Mouse (Mus musculus) kidney, postnatal 0 days (tissue): ENCODE results near the gene Stum. TPM values are rescaled to one million over a fixed set of nuclear protein-coding genes. Genes with fewer than 3 reads are reported as not detected.

ENCODE experiments used
- ATAC-seq: fragments of 200-750 bp; cut with Nextera tagmentation; replicated peaks from 2 replicates; pipeline ENCODE4 v1.8.0; 2017; ENCODE audit warnings: low read depth, moderate number of reproducible peaks, moderate TSS enrichment, moderate library complexity; ENCODE audit not compliant: low FRiP score
- DNase-seq: peaks from one replicate; pipeline ENCODE4 v3.0.0-alpha.2; 2016; ENCODE audit warnings: low spot score
- H3K27ac ChIP-seq: fragments of 300-500 bp; sonication (generic); 2 replicates; pipeline ENCODE4 v1.5.1; 2014; ENCODE audit warnings: mild to moderate bottlenecking
- H3K27me3 ChIP-seq: fragments of 300-500 bp; sonication (generic); 2 replicates; pipeline ENCODE4 v1.6.1; 2014; ENCODE audit warnings: low read length, mixed read lengths; ENCODE audit not compliant: insufficient read depth
- H3K36me3 ChIP-seq: fragments of 300-500 bp; sonication (generic); 2 replicates; pipeline ENCODE4 v1.6.1; 2014; ENCODE audit warnings: low read length, mixed read lengths; ENCODE audit not compliant: insufficient read depth
- H3K4me1 ChIP-seq: fragments of 300-500 bp; sonication (generic); replicated peaks from 2 replicates; pipeline ENCODE4 v1.6.1; 2014; ENCODE audit warnings: antibody characterized with exemption, low read length, mixed read lengths; ENCODE audit not compliant: insufficient read depth
- H3K4me2 ChIP-seq: fragments of 300-500 bp; sonication (generic); 2 replicates; pipeline ENCODE4 v1.6.1; 2014; ENCODE audit warnings: mild to moderate bottlenecking, low read length, moderate library complexity, mixed read lengths
- H3K4me3 ChIP-seq: fragments of 300-500 bp; sonication (generic); replicated peaks from 2 replicates; pipeline ENCODE4 v1.5.1; 2014; ENCODE audit warnings: low read depth, low read length
- H3K9ac ChIP-seq: fragments of 300-500 bp; sonication (generic); 2 replicates; pipeline ENCODE4 v1.6.1; 2014; ENCODE audit warnings: low read depth, low read length
- H3K9me3 ChIP-seq: fragments of 300-500 bp; sonication (generic); replicated peaks from 2 replicates; pipeline ENCODE4 v1.6.1; 2016; ENCODE audit warnings: low read length, inconsistent platforms, mixed read lengths
- CTCF ChIP-seq: IDR thresholded peaks from 2 replicates; pipeline ENCODE4 v1.5.1; 2016; ENCODE audit warnings: antibody characterized with exemption, low read depth, mild to moderate bottlenecking, moderate library complexity
- WGBS: fragments of 180-500 bp; shearing (Covaris S2); extraction: QIAGEN DNeasy Blood & Tissue Kit; methylation state at CpG from one replicate; pipeline ENCODE4 v1.1.7; 2014; 5-methylcytosine and 5-hydroxymethylcytosine counted together
- polyA plus RNA-seq: library from polyadenylated mRNA; unstranded; fragments of >200 nt; fragmentation: Nextera tagmentation; extraction: Ambion mirVana; gene quantifications from 2 replicates; pipeline ENCODE4 v1.2.1, GENCODE M21; 2015

The Stum gene
- polyA plus RNA-seq, 1 experiment from 2014 or later = 1.0 TPM

GRCm38 (mm10) chr1:180428871-180429270 lies 54.4 kb downstream of the Stum start:
- WGBS = 71% methylated on average over 8 of the region's 8 CpGs
- ATAC-seq = no peak
- no peak overlapping the region for H3K4me2 ChIP-seq

GRCm38 (mm10) chr1:180428101-180428712 lies 55.1 kb downstream of the Stum start:
- ATAC-seq = no peak
- DNase-seq = peak; percentile 89
- Histone ChIP-seq H3K36me3 (no peaks in the 10 kb centered on the region), H3K9me3 (no peaks in the 10 kb centered on the region), H3K4me2 (no peak overlapping the region), H3K4me3 (no peak overlapping the region), H3K9ac (no peak overlapping the region), H3K27ac (no peak overlapping the region), H3K27me3 (no peaks in the 10 kb centered on the region), H3K4me1 (no peaks in the 10 kb centered on the region)
- 22% methylated on average over 9 of the region's 9 CpGs for WGBS
- peak; percentile 97 for TF ChIP-seq CTCF

More at GRCm38 (mm10) chr1:180428871-180429270, 54.4 kb downstream of the Stum start:
- Histone ChIP-seq H3K36me3 (no peaks in the 10 kb centered on the region), H3K4me3 (no peak overlapping the region), H3K27me3 (no peaks in the 10 kb centered on the region), H3K9ac (no peak overlapping the region), H3K27ac (no peak overlapping the region), H3K4me1 (no peaks in the 10 kb centered on the region), H3K9me3 (no peaks in the 10 kb centered on the region)
- TF ChIP-seq CTCF = no peak
- no peak for DNase-seq

- Histone ChIP-seq H3K36me3 (no peaks in the 10 kb centered on the region), H3K27me3 (no peaks in the 10 kb centered on the region), H3K4me1 (no peaks in the 10 kb centered on the region), H3K9me3 (no peaks in the 10 kb centered on the region), H3K4me2 (no peak overlapping the region), H3K27ac (no peak overlapping the region), H3K4me3 (no peak overlapping the region), H3K9ac (no peak overlapping the region)
- ATAC-seq (no peak), DNase-seq (no peak)
- TF ChIP-seq CTCF = no peak
- 43% methylated on average over 10 of the region's 10 CpGs for WGBS
Observed at GRCm38 (mm10) chr1:180427685-180428084, 55.6 kb downstream of the Stum start.

GRCm38 (mm10) chr1:180426405-180426804 lies 56.9 kb downstream of the Stum start:
- H3K9ac ChIP-seq = no peak overlapping the region
- H3K4me3 ChIP-seq = no peak overlapping the region
- no peak for TF ChIP-seq CTCF
- 79% methylated on average over 6 of the region's 6 CpGs for WGBS
- ATAC-seq (no peak), DNase-seq (no peak)
- no peak overlapping the region for H3K27ac ChIP-seq
- no peaks in the 10 kb centered on the region for H3K36me3 ChIP-seq
- no peak overlapping the region for H3K4me2 ChIP-seq
- H3K4me1 ChIP-seq = no peaks in the 10 kb centered on the region; the same call in 1 of the 2 replicates
- H3K27me3 ChIP-seq = no peaks in the 10 kb centered on the region
- H3K9me3 ChIP-seq = no peaks in the 10 kb centered on the region

- no peak overlapping the region for H3K9ac ChIP-seq
- no peak overlapping the region for H3K4me2 ChIP-seq
- H3K27ac ChIP-seq = no peak overlapping the region
- TF ChIP-seq CTCF = no peak
- H3K4me3 ChIP-seq = no peak overlapping the region
- no peaks in the 10 kb centered on the region for H3K27me3 ChIP-seq
- 85% methylated on average over 3 of the region's 3 CpGs for WGBS
- peaks cover 12% of the 10 kb centered on the region; the same call in 1 of the 2 replicates for H3K36me3 ChIP-seq
- DNase-seq (no peak), ATAC-seq (no peak)
- no peaks in the 10 kb centered on the region; the same call in 1 of the 2 replicates for H3K4me1 ChIP-seq
- H3K9me3 ChIP-seq = no peaks in the 10 kb centered on the region
Observed at GRCm38 (mm10) chr1:180423931-180424330, 59.4 kb downstream of the Stum start.

- DNase-seq (no peak), ATAC-seq (no peak)
- Histone ChIP-seq H3K27me3 (no peaks in the 10 kb centered on the region), H3K9ac (no peak overlapping the region), H3K4me2 (no peak overlapping the region), H3K27ac (no peak overlapping the region), H3K4me1 (no peaks in the 10 kb centered on the region; the same call in 1 of the 2 replicates), H3K4me3 (no peak overlapping the region), H3K36me3 (peaks cover 19% of the 10 kb centered on the region), H3K9me3 (no peaks in the 10 kb centered on the region)
- WGBS = 42% methylated on average over 16 of the region's 16 CpGs
- TF ChIP-seq CTCF = no peak
Observed at GRCm38 (mm10) chr1:180423008-180423639, 60.2 kb downstream of the Stum start.
